Mouse (Mus musculus) spleen, adult 2 months (tissue): ENCODE results near the gene Zfp334.

Source experiments
- CTCF ChIP-seq: fragments of 200-500 bp; IDR thresholded peaks from 2 replicates; pipeline ENCODE4 v1.5.1; 2011; ENCODE audit warnings: mild to moderate bottlenecking, inconsistent platforms; ENCODE audit not compliant: insufficient read depth, insufficient read length, insufficient replicate concordance; ENCODE audit errors: extremely low read depth
- POLR2A ChIP-seq: fragments of 200-500 bp; IDR thresholded peaks from 2 replicates; pipeline ENCODE4 v1.6.1; 2011; ENCODE audit warnings: low read depth, low read length, inconsistent platforms

DNA sequence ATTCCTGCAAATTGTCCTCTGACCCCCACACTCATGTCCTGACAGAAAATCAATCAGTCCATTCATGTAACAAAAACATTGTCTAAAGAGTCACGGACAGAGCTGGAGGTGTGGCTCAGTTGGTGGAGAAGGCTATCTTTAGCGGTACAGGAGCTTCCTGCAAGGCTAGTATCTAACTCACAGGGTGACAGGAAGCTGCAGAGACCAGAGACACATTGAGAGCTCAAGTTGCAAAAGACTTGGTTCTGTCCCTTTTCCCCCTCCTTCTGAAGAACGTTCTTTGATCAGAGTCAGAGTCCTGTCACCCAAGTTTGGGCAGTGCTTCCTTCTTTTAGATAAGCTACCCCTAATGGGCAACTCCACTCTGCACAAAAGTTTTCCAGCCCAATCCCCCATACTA is 58.4 kb downstream of the Zfp334 start:
- TF ChIP-seq CTCF, result no peak
- no peak for TF ChIP-seq POLR2A
